11 mouse cellular contexts compared by ENCODE assay signal in the genomic region with DNA sequence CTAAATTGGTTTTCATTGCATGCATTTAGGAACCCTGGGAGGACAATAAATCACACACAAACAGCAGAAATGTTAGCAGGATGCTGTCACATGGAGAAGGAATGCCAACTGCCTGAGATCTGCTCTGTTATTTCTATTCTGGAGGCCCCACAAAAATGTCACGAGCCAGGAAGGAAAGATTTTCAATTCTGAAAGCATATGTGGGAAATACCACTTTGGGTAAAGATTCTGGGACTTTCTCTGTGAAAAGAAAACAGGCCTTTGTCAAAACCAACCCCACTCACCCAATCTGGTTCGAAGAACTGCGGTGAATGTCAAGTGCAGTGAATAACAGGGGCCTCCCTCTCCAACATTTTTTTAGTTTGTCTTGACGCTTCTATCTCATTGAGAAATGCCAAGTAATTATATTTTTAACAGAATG.
DNase-seq lines count a peak whose midpoint lies in the region; ATAC-seq and TF ChIP-seq lines count a peak whose summit lies in the region.
"Had no signal": no experiment of that assay in that cellular context is flagged by ENCODE, and none has a peak within 500 bp of the region (broad histone marks: within the 10 kb centered on the region; RNA-seq: fewer than 3 reads in every experiment).

No protein-coding gene starts in this region.

- H3K9me3 ChIP-seq in midbrain, postnatal 0 days (ENCODE audit: low read length): no peaks in the 10 kb centered on the region
- H3K9me3 ChIP-seq in midbrain, embryonic 14.5 days (ENCODE audit: control insufficient read depth, low read length): no peaks in the 10 kb centered on the region
- H3K9me3 ChIP-seq in intestine, embryonic 16.5 days (ENCODE audit: control insufficient read depth, low read length): no peaks in the 10 kb centered on the region

- ATAC-seq in midbrain, postnatal 0 days (ENCODE audit: low FRiP score): no peak
- ATAC-seq in midbrain, embryonic 14.5 days (ENCODE audit: low FRiP score, low TSS enrichment): no peak
- ATAC-seq in intestine, embryonic 16.5 days: no peak

- no peak overlapping the region for H3K4me2 ChIP-seq in midbrain, postnatal 0 days (ENCODE audit: low read depth, low read length, poor library complexity, severe bottlenecking)
- H3K4me2 ChIP-seq in midbrain, embryonic 14.5 days (ENCODE audit: low read length): no peak overlapping the region
- H3K4me2 ChIP-seq in intestine, embryonic 16.5 days (ENCODE audit: low read depth, low read length): no peak overlapping the region

- H3K27ac ChIP-seq in midbrain, postnatal 0 days (ENCODE audit: low read depth, low read length): no peak overlapping the region
- H3K27ac ChIP-seq in midbrain, embryonic 14.5 days (replicated peaks; ENCODE audit: low read depth, low read length): no peak overlapping the region
- peak overlapping the region; percentile 61 for H3K27ac ChIP-seq in layer of hippocampus, adult 2 months
- no peak overlapping the region for H3K27ac ChIP-seq in intestine, embryonic 16.5 days (ENCODE audit: low read length)
- H3K27ac ChIP-seq: gastrocnemius, adult 2 months had no signal

- 56% methylated on average over 4 of the region's 4 CpGs for WGBS in midbrain, postnatal 0 days
- 76% methylated on average over 4 of the region's 4 CpGs for WGBS in midbrain, embryonic 14.5 days
- 47% methylated on average over 4 of the region's 4 CpGs for WGBS in intestine, embryonic 16.5 days

- peak; percentile 49 for DNase-seq in cerebellum, adult 9-11 months
- DNase-seq in cerebellum, postnatal 4 days (ENCODE audit: low spot score in 2 of 2): no peak
- DNase-seq in midbrain, postnatal 0 days (ENCODE audit: low spot score): peak; percentile 29
- no peak for DNase-seq in midbrain, embryonic 14.5 days
- DNase-seq in layer of hippocampus, adult 2 months (ENCODE audit: low spot score in 2 of 2): peak; percentile 42 to 73
- DNase-seq in right cerebral cortex, postnatal 10 days (ENCODE audit: low spot score in 2 of 2): peak; percentile 49 to 76
- DNase-seq in thymus, adult 18-20 months: no peak
- DNase-seq: gastrocnemius, adult 2 months; kidney, postnatal 4 days; lung, postnatal 4 days had no signal

- H3K4me1 ChIP-seq in midbrain, postnatal 0 days (ENCODE audit: insufficient read depth, low read length): no peaks in the 10 kb centered on the region
- H3K4me1 ChIP-seq in midbrain, embryonic 14.5 days (ENCODE audit: control insufficient read depth, insufficient read depth, low read length): no peaks in the 10 kb centered on the region
- no peaks in the 10 kb centered on the region for H3K4me1 ChIP-seq in intestine, embryonic 16.5 days (ENCODE audit: control insufficient read depth, insufficient read depth, low read length)

- H3K4me3 ChIP-seq in midbrain, postnatal 0 days (ENCODE audit: low read depth, low read length): no peak overlapping the region
- no peak overlapping the region for H3K4me3 ChIP-seq in midbrain, embryonic 14.5 days (replicated peaks; ENCODE audit: low read depth, low read length)
- no peak overlapping the region for H3K4me3 ChIP-seq in layer of hippocampus, adult 2 months
- H3K4me3 ChIP-seq in intestine, embryonic 16.5 days (ENCODE audit: low read length): no peak overlapping the region
- H3K4me3 ChIP-seq: gastrocnemius, adult 2 months had no signal

- H3K9ac ChIP-seq in midbrain, postnatal 0 days (replicated peaks; ENCODE audit: low read length, poor library complexity, severe bottlenecking): no peak overlapping the region
- H3K9ac ChIP-seq in midbrain, embryonic 14.5 days (replicated peaks; ENCODE audit: low read length): no peak overlapping the region
- no peak overlapping the region for H3K9ac ChIP-seq in intestine, embryonic 16.5 days (ENCODE audit: low read depth, low read length)

- H3K36me3 ChIP-seq in midbrain, postnatal 0 days (ENCODE audit: insufficient read depth, low read length): no peaks in the 10 kb centered on the region
- H3K36me3 ChIP-seq in midbrain, embryonic 14.5 days (ENCODE audit: control insufficient read depth, insufficient read depth, low read length): no peaks in the 10 kb centered on the region
- no peaks in the 10 kb centered on the region for H3K36me3 ChIP-seq in intestine, embryonic 16.5 days (ENCODE audit: control insufficient read depth, insufficient read depth, low read length)

- no peaks in the 10 kb centered on the region for H3K27me3 ChIP-seq in midbrain, postnatal 0 days (ENCODE audit: insufficient read depth, low read length)
- H3K27me3 ChIP-seq in midbrain, embryonic 14.5 days (ENCODE audit: control insufficient read depth, insufficient read depth, low read length): no peaks in the 10 kb centered on the region
- no peaks in the 10 kb centered on the region for H3K27me3 ChIP-seq in intestine, embryonic 16.5 days (replicated peaks; ENCODE audit: control insufficient read depth, insufficient read depth, low read length)

- TF ChIP-seq CTCF in midbrain, postnatal 0 days (IDR thresholded peaks at IDR 0.05): no peak
- no peak for TF ChIP-seq CTCF in layer of hippocampus, adult 2 months (conservative IDR thresholded peaks at IDR 0.05)

Comparison
In these comparisons a context has a peak if more than half of its experiments do, and no peak if none do; other contexts are left out.
1. DNase-seq: peak in cerebellum, adult 9-11 months (single experiment), midbrain, postnatal 0 days (single experiment), layer of hippocampus, adult 2 months (2 of 2) and right cerebral cortex, postnatal 10 days (2 of 2); none in cerebellum, postnatal 4 days (0 of 2), midbrain, embryonic 14.5 days (single experiment) and thymus, adult 18-20 months (0 of 2).